Mouse (Mus musculus) lung, adult 2 months (tissue): ENCODE results near the gene Maml1.

ENCODE experiments used
- CTCF ChIP-seq: fragments of 200-500 bp; IDR thresholded peaks from 2 replicates; pipeline ENCODE4 v1.5.1; 2011; ENCODE audit warnings: mild to moderate bottlenecking, low read length, control low read depth; ENCODE audit not compliant: insufficient read depth
- POLR2A ChIP-seq: fragments of 200-500 bp; IDR thresholded peaks from 2 replicates; pipeline ENCODE4 v1.6.1; 2011; ENCODE audit warnings: low read depth, mild to moderate bottlenecking, control low read depth, low read length, borderline replicate concordance; ENCODE audit errors: extremely low read depth

GRCm38 (mm10) chr11:50254010-50254580 lies 38.0 kb downstream of the Maml1 start:
- TF ChIP-seq CTCF (no peak), POLR2A (no peak)
